Mouse (Mus musculus) MEL (cell line): ENCODE data around the gene Wdr45. TPM values are rescaled to one million over a fixed set of nuclear protein-coding genes. Genes with fewer than 3 reads are reported as not detected.

Experiments used
- DNase-seq: peaks from one replicate; pipeline ENCODE4 v3.0.0; 2011; ENCODE audit warnings: low read depth, low spot score
- H3K27ac ChIP-seq: 2 replicates; pipeline ENCODE4 v1.5.1; 2012; ENCODE audit warnings: low read depth, mild to moderate bottlenecking, control low read depth, low read length, moderate library complexity; ENCODE audit not compliant: control insufficient read depth
- H3K27me3 ChIP-seq, 2 experiments: fragments of 150-350 bp in 1 of 2; sonication (generic) in 1 of 2; 2 replicates each; pipeline ENCODE4 v1.6.1; 2012; ENCODE audit warnings: low read length in 2 of 2, mild to moderate bottlenecking in 2 of 2, improper control_type of control experiment in 1 of 2, moderate library complexity in 1 of 2; ENCODE audit not compliant: insufficient read depth in 2 of 2, control insufficient read depth in 1 of 2
- H3K36me3 ChIP-seq, 2 experiments: 2 replicates each; pipeline ENCODE4 v1.6.1; 2012 to 2014; ENCODE audit warnings: low read length in 2 of 2, improper control_type of control experiment in 1 of 2, inconsistent platforms in 1 of 2, mild to moderate bottlenecking in 1 of 2; ENCODE audit not compliant: insufficient read depth in 2 of 2, control insufficient read depth in 1 of 2
- H3K4me1 ChIP-seq, 2 experiments: fragments of 150-350 bp in 1 of 2; sonication (generic) in 1 of 2; 2 replicates each; pipeline ENCODE4 v1.6.1; 2012; ENCODE audit warnings: low read length in 2 of 2, improper control_type of control experiment in 1 of 2, mild to moderate bottlenecking in 1 of 2; ENCODE audit not compliant: insufficient read depth in 2 of 2, control insufficient read depth in 1 of 2
- H3K4me3 ChIP-seq, 2 experiments: fragments of 150-350 bp in 1 of 2; sonication (generic) in 1 of 2; 2 replicates each; pipeline ENCODE4 v1.5.1; 2012; ENCODE audit warnings: low read depth in 2 of 2, low read length in 2 of 2, mild to moderate bottlenecking in 2 of 2, moderate library complexity in 2 of 2, control low read depth in 1 of 2, improper control_type of control experiment in 1 of 2; ENCODE audit not compliant: control insufficient read depth in 1 of 2, insufficient read depth in 1 of 2
- H3K79me2 ChIP-seq: 2 replicates; pipeline ENCODE4 v1.6.1; 2012; ENCODE audit warnings: mild to moderate bottlenecking, low read length, moderate library complexity; ENCODE audit not compliant: control insufficient read depth, poor library complexity, insufficient read depth
- H3K9ac ChIP-seq: 2 replicates; pipeline ENCODE4 v1.6.1; 2012; ENCODE audit warnings: low read depth, mild to moderate bottlenecking, control low read depth, low read length, moderate library complexity; ENCODE audit not compliant: control insufficient read depth, poor library complexity, severe bottlenecking
- H3K9me3 ChIP-seq: fragments of 150-350 bp; sonication (generic); replicated peaks from 2 replicates; pipeline ENCODE4 v1.6.1; 2012; ENCODE audit warnings: mild to moderate bottlenecking, low read length, improper control_type of control experiment, moderate library complexity; ENCODE audit not compliant: insufficient read depth
- BHLHE40 ChIP-seq: IDR thresholded peaks from 2 replicates; pipeline ENCODE4 v1.6.1; 2012; ENCODE audit warnings: low read depth, mild to moderate bottlenecking, inconsistent platforms, low read length, improper control_type of control experiment, borderline replicate concordance
- CHD1 ChIP-seq: IDR thresholded peaks from 2 replicates; pipeline ENCODE4 v1.6.1; 2012; ENCODE audit warnings: low read depth, mild to moderate bottlenecking, inconsistent platforms, low read length, improper control_type of control experiment
- CHD2 ChIP-seq: IDR thresholded peaks from 2 replicates; pipeline ENCODE4 v1.6.1; 2011; ENCODE audit warnings: low read length, improper control_type of control experiment
- CTCF ChIP-seq, 3 experiments: IDR thresholded peaks in 2 of 3; conservative IDR thresholded peaks in 1 of 3; 2 replicates each; pipeline ENCODE4 v1.5.1; 2011 to 2012; ENCODE audit warnings: low read length in 3 of 3, low read depth in 2 of 3, mild to moderate bottlenecking in 2 of 3, improper control_type of control experiment in 1 of 3, inconsistent platforms in 1 of 3, mixed read lengths in 1 of 3, moderate library complexity in 1 of 3; ENCODE audit not compliant: control insufficient read depth in 1 of 3, insufficient read depth in 1 of 3, poor library complexity in 1 of 3, severe bottlenecking in 1 of 3
- E2F4 ChIP-seq: IDR thresholded peaks from 2 replicates; pipeline ENCODE4 v1.6.1; 2011; ENCODE audit warnings: low read depth, low read length, improper control_type of control experiment, borderline replicate concordance
- ELF1 ChIP-seq: IDR thresholded peaks from 2 replicates; pipeline ENCODE4 v1.6.1; 2014; ENCODE audit warnings: low read depth, mild to moderate bottlenecking, inconsistent platforms, low read length, improper control_type of control experiment, moderate library complexity
- EP300 ChIP-seq, 2 experiments: IDR thresholded peaks; 2 replicates each; pipeline ENCODE4 v1.6.1; 2011; ENCODE audit warnings: improper control_type of control experiment in 2 of 2, low read length in 2 of 2, low read depth in 1 of 2, mild to moderate bottlenecking in 1 of 2
- ETS1 ChIP-seq: IDR thresholded peaks from 2 replicates; pipeline ENCODE4 v1.6.1; 2012; ENCODE audit warnings: low read depth, mild to moderate bottlenecking, inconsistent platforms, low read length, improper control_type of control experiment, moderate library complexity
- GABPA ChIP-seq: IDR thresholded peaks from 2 replicates; pipeline ENCODE4 v1.6.1; 2012; ENCODE audit warnings: low read depth, mild to moderate bottlenecking, inconsistent platforms, low read length, improper control_type of control experiment, moderate library complexity
- GATA1 ChIP-seq: IDR thresholded peaks from 2 replicates; pipeline ENCODE4 v1.6.1; 2011; ENCODE audit warnings: low read depth, low read length, improper control_type of control experiment
- HCFC1 ChIP-seq: IDR thresholded peaks from 2 replicates; pipeline ENCODE4 v1.6.1; 2012; ENCODE audit warnings: low read depth, mild to moderate bottlenecking, inconsistent platforms, low read length, improper control_type of control experiment, moderate library complexity
- JUND ChIP-seq: IDR thresholded peaks from 2 replicates; pipeline ENCODE4 v1.6.1; 2011; ENCODE audit warnings: low read depth, mild to moderate bottlenecking, improper control_type of control experiment, low read length
- KAT2A ChIP-seq: conservative IDR thresholded peaks from 2 replicates; pipeline ENCODE4 v1.6.1; 2012; ENCODE audit warnings: low read depth, low read length, improper control_type of control experiment, inconsistent platforms
- MAFK ChIP-seq: IDR thresholded peaks from 2 replicates; pipeline ENCODE4 v1.6.1; 2011; ENCODE audit warnings: low read depth, mild to moderate bottlenecking, low read length, improper control_type of control experiment, borderline replicate concordance
- MAX ChIP-seq: IDR thresholded peaks from 2 replicates; pipeline ENCODE4 v1.6.1; 2011; ENCODE audit warnings: low read length, improper control_type of control experiment
- MEF2A ChIP-seq: IDR thresholded peaks from 2 replicates; pipeline ENCODE4 v1.6.1; 2014; ENCODE audit warnings: low read depth, mild to moderate bottlenecking, inconsistent platforms, low read length, improper control_type of control experiment; ENCODE audit not compliant: poor library complexity, insufficient replicate concordance, severe bottlenecking; ENCODE audit errors: extremely low read depth
- MXI1 ChIP-seq: IDR thresholded peaks from 2 replicates; pipeline ENCODE4 v1.6.1; 2011; ENCODE audit warnings: mild to moderate bottlenecking, low read depth, low read length, improper control_type of control experiment
- MYB ChIP-seq: IDR thresholded peaks from 2 replicates; pipeline ENCODE4 v1.6.1; 2011; ENCODE audit warnings: mild to moderate bottlenecking, low read depth, low read length, improper control_type of control experiment
- MYC ChIP-seq: IDR thresholded peaks from 2 replicates; pipeline ENCODE4 v1.6.1; 2011; ENCODE audit warnings: low read depth, mild to moderate bottlenecking, low read length, improper control_type of control experiment, moderate library complexity
- NELFE ChIP-seq: IDR thresholded peaks from 2 replicates; pipeline ENCODE4 v1.6.1; 2011; ENCODE audit warnings: low read depth, low read length, improper control_type of control experiment
- NRF1 ChIP-seq: IDR thresholded peaks from 2 replicates; pipeline ENCODE4 v1.6.1; 2014; ENCODE audit warnings: low read depth, mild to moderate bottlenecking, inconsistent platforms, low read length, improper control_type of control experiment, moderate library complexity; ENCODE audit not compliant: poor library complexity, insufficient read depth, severe bottlenecking
- POLR2A ChIP-seq, 2 experiments: IDR thresholded peaks; 2 replicates each; pipeline ENCODE4 v1.6.1; 2011 to 2012; ENCODE audit warnings: low read length in 2 of 2, mild to moderate bottlenecking in 2 of 2, control low read depth in 1 of 2, improper control_type of control experiment in 1 of 2, low read depth in 1 of 2, moderate library complexity in 1 of 2; ENCODE audit not compliant: control insufficient read depth in 1 of 2, insufficient read depth in 1 of 2, poor library complexity in 1 of 2
- POLR2AphosphoS2 ChIP-seq: IDR thresholded peaks from 2 replicates; pipeline ENCODE4 v1.6.1; 2011; ENCODE audit warnings: low read length, improper control_type of control experiment
- POLR2AphosphoS5 ChIP-seq: IDR thresholded peaks from 2 replicates; pipeline ENCODE4 v1.6.1; 2012; ENCODE audit warnings: low read depth, borderline replicate concordance, mild to moderate bottlenecking, inconsistent platforms, low read length, moderate library complexity, mixed read lengths
- RAD21 ChIP-seq: IDR thresholded peaks from 2 replicates; pipeline ENCODE4 v1.6.1; 2011; ENCODE audit warnings: mild to moderate bottlenecking, low read depth, low read length, improper control_type of control experiment
- RCOR1 ChIP-seq: IDR thresholded peaks from 2 replicates; pipeline ENCODE4 v1.6.1; 2012; ENCODE audit warnings: low read depth, mild to moderate bottlenecking, inconsistent platforms, low read length, improper control_type of control experiment
- SIN3A ChIP-seq: IDR thresholded peaks from 2 replicates; pipeline ENCODE4 v1.6.1; 2012; ENCODE audit warnings: low read length, improper control_type of control experiment, inconsistent platforms
- SMC3 ChIP-seq: IDR thresholded peaks from 2 replicates; pipeline ENCODE4 v1.6.1; 2011; ENCODE audit warnings: low read depth, low read length, improper control_type of control experiment
- TBP ChIP-seq: IDR thresholded peaks from 2 replicates; pipeline ENCODE4 v1.8.0; 2011; ENCODE audit warnings: low read depth, low read length, improper control_type of control experiment
- TCF12 ChIP-seq: IDR thresholded peaks from 2 replicates; pipeline ENCODE4 v1.6.1; 2014; ENCODE audit warnings: low read depth, mild to moderate bottlenecking, inconsistent platforms, low read length, improper control_type of control experiment, moderate library complexity
- UBTF ChIP-seq: IDR thresholded peaks from 2 replicates; pipeline ENCODE4 v1.6.1; 2012; ENCODE audit warnings: low read depth, mild to moderate bottlenecking, inconsistent platforms, low read length, improper control_type of control experiment, moderate library complexity, borderline replicate concordance; ENCODE audit not compliant: insufficient read depth
- USF1 ChIP-seq: IDR thresholded peaks from 2 replicates; pipeline ENCODE4 v1.6.1; 2014; ENCODE audit warnings: low read depth, mild to moderate bottlenecking, inconsistent platforms, low read length, improper control_type of control experiment, moderate library complexity
- USF2 ChIP-seq, 2 experiments: IDR thresholded peaks; 2 replicates each; pipeline ENCODE4 v1.6.1; 2011 to 2012; ENCODE audit warnings: improper control_type of control experiment in 2 of 2, low read length in 2 of 2, borderline replicate concordance in 1 of 2, inconsistent platforms in 1 of 2, low read depth in 1 of 2, mild to moderate bottlenecking in 1 of 2; ENCODE audit not compliant: insufficient read depth in 1 of 2
- ZC3H11A ChIP-seq: IDR thresholded peaks from 2 replicates; pipeline ENCODE4 v1.6.1; 2012; ENCODE audit warnings: low read depth, mild to moderate bottlenecking, inconsistent platforms, low read length, improper control_type of control experiment
- ZKSCAN1 ChIP-seq: IDR thresholded peaks from 2 replicates; pipeline ENCODE4 v1.6.1; 2012; ENCODE audit warnings: low read depth, mild to moderate bottlenecking, inconsistent platforms, low read length, improper control_type of control experiment, moderate library complexity
- ZMIZ1 ChIP-seq: IDR thresholded peaks from 2 replicates; pipeline ENCODE4 v1.6.1; 2012; ENCODE audit warnings: low read depth, mild to moderate bottlenecking, inconsistent platforms, low read length, improper control_type of control experiment, moderate library complexity
- ZNF384 ChIP-seq: IDR thresholded peaks from 2 replicates; pipeline ENCODE4 v1.6.1; 2012; ENCODE audit warnings: low read depth, mild to moderate bottlenecking, inconsistent platforms, low read length, improper control_type of control experiment
- polyA plus RNA-seq, 2 experiments: library from polyadenylated mRNA; stranded (reverse) in 1 of 2; unstranded in 1 of 2; fragments of >175 nt in 1 of 2; fragments of >200 nt in 1 of 2; gene quantifications; 2 replicates each; pipeline versions ENCODE4 v1.2.1 to v1.2.4; 2012; ENCODE audit warnings: low replicate concordance in 2 of 2, low read depth in 1 of 2; ENCODE audit not compliant: insufficient read length in 2 of 2, insufficient read depth in 1 of 2, missing spikeins in 1 of 2
- total RNA-seq: library from RNA; depleted of rRNA; stranded (reverse); fragments of 300-350 nt; gene quantifications from 2 replicates; pipeline ENCODE4 v1.2.3, GENCODE M21; 2012

Wdr45 gene
- total and polyA plus RNA-seq, 3 experiments: 13.9 to 36.1 TPM; not detected in 1

GRCm38 (mm10) chrX:7692862-7693261 lies 21.3 kb upstream of the Wdr45 start:
- Histone ChIP-seq H3K9ac (no peak overlapping the region), H3K27ac (no peak overlapping the region), H3K4me1 (no peaks in the 10 kb centered on the region), H3K9me3 (no peaks in the 10 kb centered on the region), H3K79me2 (peaks cover 8% of the 10 kb centered on the region)
- peak; percentile 72 for DNase-seq
- TF ChIP-seq ZMIZ1 (no peak), HCFC1 (0 out of 2 replicates have a peak, but pooled peaks have one; percentile 41), POLR2AphosphoS5 (no peak), SIN3A (no peak), USF2 (IDR thresholded peaks at IDR 0.05; ENCODE audit: borderline replicate concordance in 1 of 2, insufficient read depth in 1 of 2, low read depth in 1 of 2, low read length in 2 of 2) (no peak), BHLHE40 (0 out of 2 replicates have a peak, but pooled peaks have one; percentile 38), SMC3 (peak; percentile 78), CHD2 (no peak), POLR2AphosphoS2 (no peak), MEF2A (no peak), RAD21 (peak; percentile 83), GABPA (no peak), ZC3H11A (peak; percentile 74), ZNF384 (peak; percentile 40; the same call in 1 of the 2 replicates), JUND (0 out of 2 replicates have a peak, but pooled peaks have one; percentile 32), USF1 (no peak), TBP (no peak), TCF12 (no peak), MAX (no peak), EP300 (IDR thresholded peaks at IDR 0.05; ENCODE audit: low read depth in 1 of 2, low read length in 2 of 2) (no peak), MAFK (no peak), ZKSCAN1 (no peak), KAT2A (no peak), CTCF (IDR thresholded peaks at IDR 0.05 in 2 of 3, conservative IDR thresholded peaks at IDR 0.05 in 1 of 3; ENCODE audit: control insufficient read depth in 1 of 3, insufficient read depth in 1 of 3, low read depth in 2 of 3, low read length in 3 of 3, poor library complexity in 1 of 3, severe bottlenecking in 1 of 3) (peak; percentile 61 to 83 (median 67)), E2F4 (no peak), NRF1 (no peak), GATA1 (0 out of 2 replicates have a peak, but pooled peaks have one; percentile 43), MXI1 (no peak), RCOR1 (no peak), CHD1 (no peak), MYB (no peak), NELFE (no peak), ETS1 (no peak), UBTF (no peak), ELF1 (no peak), MYC (no peak), POLR2A (IDR thresholded peaks at IDR 0.05; ENCODE audit: control insufficient read depth in 1 of 2, insufficient read depth in 1 of 2, low read depth in 1 of 2, low read length in 2 of 2, poor library complexity in 1 of 2) (no peak)
- TF ChIP-seq, all 39 proteins: peak for 9
- Histone ChIP-seq H3K4me3 (no peak overlapping the region), H3K27me3 (peaks cover 19% of the 10 kb centered on the region in 2 experiments), H3K36me3 (0 out of 4 replicates have a peak, but pooled peaks cover 0 to 2% of the 10 kb centered on the region in 2 experiments)
